Mouse (Mus musculus) forebrain, embryonic 11.5 days (tissue): ENCODE measurements around the gene Rimbp3. TPM values are rescaled to one million over a fixed set of nuclear protein-coding genes. Genes with fewer than 3 reads are reported as not detected.
A peak's percentile ranks its signal among the peaks of the same experiment; 100 is the strongest.

ENCODE experiments used
- ATAC-seq: fragments of 200-750 bp; cut with Nextera tagmentation; replicated peaks from 2 replicates; pipeline ENCODE4 v1.8.0; 2017; ENCODE audit warnings: moderate TSS enrichment; ENCODE audit not compliant: low FRiP score
- DNase-seq: peaks from one replicate; pipeline ENCODE4 v3.0.0-alpha.2; 2017; ENCODE audit warnings: low spot score
- H3K27ac ChIP-seq: fragments of 300-500 bp; sonication (generic); 2 replicates; pipeline ENCODE4 v1.5.1; 2014; ENCODE audit warnings: low read depth, low read length
- H3K27me3 ChIP-seq: fragments of 300-500 bp; sonication (generic); 2 replicates; pipeline ENCODE4 v1.6.1; 2014; ENCODE audit warnings: mild to moderate bottlenecking, low read length, mixed read lengths; ENCODE audit not compliant: control insufficient read depth, insufficient read depth
- H3K36me3 ChIP-seq: fragments of 300-500 bp; sonication (generic); 2 replicates; pipeline ENCODE4 v1.6.1; 2014; ENCODE audit warnings: mild to moderate bottlenecking, low read length, moderate library complexity, mixed read lengths; ENCODE audit not compliant: control insufficient read depth, insufficient read depth
- H3K4me1 ChIP-seq: fragments of 300-500 bp; sonication (generic); replicated peaks from 2 replicates; pipeline ENCODE4 v1.6.1; 2014; ENCODE audit warnings: low read length, mixed read lengths; ENCODE audit not compliant: control insufficient read depth, insufficient read depth
- H3K4me2 ChIP-seq: fragments of 300-500 bp; sonication (generic); 2 replicates; pipeline ENCODE4 v1.6.1; 2014; ENCODE audit warnings: low read depth, mild to moderate bottlenecking, low read length, moderate library complexity, mixed read lengths; ENCODE audit not compliant: severe bottlenecking
- H3K4me3 ChIP-seq: fragments of 300-500 bp; sonication (generic); 2 replicates; pipeline ENCODE4 v1.5.1; 2014; ENCODE audit warnings: low read depth, low read length
- H3K9ac ChIP-seq: fragments of 300-500 bp; sonication (generic); 2 replicates; pipeline ENCODE4 v1.6.1; 2014; ENCODE audit warnings: low read length
- H3K9me3 ChIP-seq: fragments of 300-500 bp; sonication (generic); 2 replicates; pipeline ENCODE4 v1.6.1; 2016; ENCODE audit warnings: low read length, mixed read lengths; ENCODE audit not compliant: control insufficient read depth
- WGBS: fragments of 180-500 bp; shearing (Covaris S2); extraction: QIAGEN DNeasy Blood & Tissue Kit; methylation state at CpG from one replicate; pipeline ENCODE4 v1.1.7; 2014; 5-methylcytosine and 5-hydroxymethylcytosine counted together
- polyA plus RNA-seq: library from polyadenylated mRNA; unstranded; fragments of >200 nt; fragmentation: Nextera tagmentation; extraction: Ambion mirVana; gene quantifications from 2 replicates; pipeline ENCODE4 v1.2.1, GENCODE M21; 2014

Rimbp3 gene
- polyA plus RNA-seq, 1 experiment from 2014 or later = 1.9 TPM

GRCm38 (mm10) chr16:17244996-17245395 lies 36.6 kb downstream of the Rimbp3 start:
- no peak for ATAC-seq
- H3K9me3 ChIP-seq = no peaks in the 10 kb centered on the region
- H3K27ac ChIP-seq = no peak overlapping the region
- H3K36me3 ChIP-seq = no peaks in the 10 kb centered on the region
- H3K4me1 ChIP-seq = no peaks in the 10 kb centered on the region
- no peak overlapping the region for H3K9ac ChIP-seq
- WGBS = 86% methylated on average over 1 of the region's 1 CpGs
- no peak overlapping the region for H3K4me3 ChIP-seq
- no peaks in the 10 kb centered on the region for H3K27me3 ChIP-seq
- DNase-seq = no peak
- H3K4me2 ChIP-seq = no peak overlapping the region

- ATAC-seq (no peak), DNase-seq (no peak)
- H3K27ac ChIP-seq = no peak overlapping the region
- no peak overlapping the region for H3K9ac ChIP-seq
- H3K9me3 ChIP-seq = no peaks in the 10 kb centered on the region
- H3K4me1 ChIP-seq = 0 out of 2 replicates have a peak, but pooled peaks cover 4% of the 10 kb centered on the region
- 78% methylated on average over 4 of the region's 4 CpGs for WGBS
- H3K27me3 ChIP-seq = no peaks in the 10 kb centered on the region
- H3K36me3 ChIP-seq = no peaks in the 10 kb centered on the region
- no peak overlapping the region for H3K4me3 ChIP-seq
- H3K4me2 ChIP-seq = no peak overlapping the region
Measured at GRCm38 (mm10) chr16:17247727-17248126, 39.3 kb downstream of the Rimbp3 start.

GRCm38 (mm10) chr16:17249135-17249534 lies 40.7 kb downstream of the Rimbp3 start:
- no peak for ATAC-seq
- WGBS = 83% methylated on average over 6 of the region's 6 CpGs
- H3K27me3 ChIP-seq = no peaks in the 10 kb centered on the region
- H3K4me3 ChIP-seq = no peak overlapping the region
- H3K4me1 ChIP-seq = peaks cover 12% of the 10 kb centered on the region; the same call in 1 of the 2 replicates
- H3K27ac ChIP-seq = no peak overlapping the region
- H3K4me2 ChIP-seq = no peak overlapping the region
- H3K9me3 ChIP-seq = no peaks in the 10 kb centered on the region
- no peaks in the 10 kb centered on the region for H3K36me3 ChIP-seq
- no peak overlapping the region for H3K9ac ChIP-seq
- DNase-seq = no peak

- ATAC-seq = no peak
- WGBS = 74% methylated on average over 3 of the region's 3 CpGs
- Histone ChIP-seq H3K4me2 (no peak overlapping the region), H3K4me1 (peaks cover 15% of the 10 kb centered on the region; the same call in 1 of the 2 replicates), H3K27me3 (no peaks in the 10 kb centered on the region), H3K4me3 (no peak overlapping the region), H3K9ac (no peak overlapping the region), H3K36me3 (no peaks in the 10 kb centered on the region), H3K9me3 (no peaks in the 10 kb centered on the region), H3K27ac (no peak overlapping the region)
- no peak for DNase-seq
Measured at GRCm38 (mm10) chr16:17251539-17251938, 43.1 kb downstream of the Rimbp3 start.

GRCm38 (mm10) chr16:17252086-17252726 lies 43.8 kb downstream of the Rimbp3 start:
- 68% methylated on average over 3 of the region's 3 CpGs for WGBS
- H3K4me2 ChIP-seq = no peak overlapping the region
- ATAC-seq (no peak), DNase-seq (no peak)
- peaks cover 2% of the 10 kb centered on the region; the same call in 1 of the 2 replicates for H3K36me3 ChIP-seq
- H3K4me3 ChIP-seq = no peak overlapping the region
- peaks cover 15% of the 10 kb centered on the region; the same call in 1 of the 2 replicates for H3K4me1 ChIP-seq
- H3K27ac ChIP-seq = no peak overlapping the region
- H3K27me3 ChIP-seq = no peaks in the 10 kb centered on the region
- H3K9me3 ChIP-seq = no peaks in the 10 kb centered on the region
- no peak overlapping the region for H3K9ac ChIP-seq

- 71% methylated on average over 7 of the region's 7 CpGs for WGBS
- H3K9ac ChIP-seq = no peak overlapping the region
Measured at GRCm38 (mm10) chr16:17252841-17253240, 44.4 kb downstream of the Rimbp3 start.

GRCm38 (mm10) chr16:17254005-17254597 lies 45.7 kb downstream of the Rimbp3 start:
- Histone ChIP-seq H3K27ac (no peak overlapping the region), H3K4me1 (peaks cover 15% of the 10 kb centered on the region; the same call in 1 of the 2 replicates), H3K4me3 (no peak overlapping the region), H3K4me2 (0 out of 2 replicates have a peak overlapping the region, but pooled peaks have one; percentile 11), H3K9ac (peak overlapping the region; percentile 8; the same call in 1 of the 2 replicates), H3K27me3 (no peaks in the 10 kb centered on the region), H3K9me3 (no peaks in the 10 kb centered on the region), H3K36me3 (peaks cover 6% of the 10 kb centered on the region; the same call in 1 of the 2 replicates)
- ATAC-seq (peak; percentile 36; the same call in 1 of the 2 replicates), DNase-seq (no peak)
- WGBS = 21% methylated on average over 4 of the region's 4 CpGs

More at GRCm38 (mm10) chr16:17252841-17253240, 44.4 kb downstream of the Rimbp3 start:
- Histone ChIP-seq H3K9me3 (no peaks in the 10 kb centered on the region), H3K4me2 (no peak overlapping the region), H3K27me3 (no peaks in the 10 kb centered on the region), H3K27ac (no peak overlapping the region), H3K36me3 (peaks cover 6% of the 10 kb centered on the region; the same call in 1 of the 2 replicates), H3K4me3 (no peak overlapping the region), H3K4me1 (peaks cover 15% of the 10 kb centered on the region; the same call in 1 of the 2 replicates)
- ATAC-seq (no peak), DNase-seq (no peak)

GRCm38 (mm10) chr16:17255270-17255669 lies 46.9 kb downstream of the Rimbp3 start:
- DNase-seq (no peak), ATAC-seq (no peak)
- Histone ChIP-seq H3K4me2 (no peak overlapping the region), H3K4me1 (peaks cover 15% of the 10 kb centered on the region; the same call in 1 of the 2 replicates), H3K27me3 (no peaks in the 10 kb centered on the region), H3K4me3 (no peak overlapping the region), H3K36me3 (peaks cover 6% of the 10 kb centered on the region; the same call in 1 of the 2 replicates), H3K9ac (no peak overlapping the region), H3K9me3 (no peaks in the 10 kb centered on the region), H3K27ac (no peak overlapping the region)
- 86% methylated on average over 2 of the region's 2 CpGs for WGBS
